Mouse (Mus musculus) forebrain, postnatal 0 days (tissue): ENCODE measurements around the gene Zp1. TPM values are rescaled to one million over a fixed set of nuclear protein-coding genes. Genes with fewer than 3 reads are reported as not detected.
A peak's percentile ranks its signal among the peaks of the same experiment; 100 is the strongest.

Experiments used
- ATAC-seq: fragments of 200-750 bp; cut with Nextera tagmentation; 2 replicates; pipeline ENCODE4 v1.8.0; 2017; ENCODE audit warnings: mild to moderate bottlenecking, moderate library complexity
- DNase-seq: peaks from one replicate; pipeline ENCODE4 v3.0.0-alpha.2; 2015
- H3K27ac ChIP-seq: fragments of 300-500 bp; sonication (generic); 2 replicates; pipeline ENCODE4 v1.5.1; 2014; ENCODE audit warnings: low read depth, mild to moderate bottlenecking, antibody characterized with exemption, low read length, moderate library complexity, mixed read lengths
- H3K27me3 ChIP-seq: fragments of 300-500 bp; sonication (generic); 2 replicates; pipeline ENCODE4 v1.6.1; 2014; ENCODE audit warnings: mild to moderate bottlenecking, low read length, mixed read lengths; ENCODE audit not compliant: insufficient read depth
- H3K36me3 ChIP-seq: fragments of 300-500 bp; sonication (generic); 2 replicates; pipeline ENCODE4 v1.6.1; 2014; ENCODE audit warnings: mild to moderate bottlenecking, moderate library complexity; ENCODE audit not compliant: insufficient read depth
- H3K4me1 ChIP-seq: fragments of 300-500 bp; sonication (generic); 2 replicates; pipeline ENCODE4 v1.6.1; 2014; ENCODE audit warnings: antibody characterized with exemption; ENCODE audit not compliant: insufficient read depth
- H3K4me2 ChIP-seq: fragments of 300-500 bp; sonication (generic); 2 replicates; pipeline ENCODE4 v1.6.1; 2014; ENCODE audit warnings: low read depth, mild to moderate bottlenecking, moderate library complexity
- H3K4me3 ChIP-seq: fragments of 300-500 bp; sonication (generic); 2 replicates; pipeline ENCODE4 v1.5.1; 2014; ENCODE audit warnings: low read depth, low read length, mixed read lengths
- H3K9ac ChIP-seq: fragments of 300-500 bp; sonication (generic); 2 replicates; pipeline ENCODE4 v1.6.1; 2014; ENCODE audit warnings: mild to moderate bottlenecking
- H3K9me3 ChIP-seq: fragments of 300-500 bp; sonication (generic); 2 replicates; pipeline ENCODE4 v1.6.1; 2016; ENCODE audit warnings: low read length
- CTCF ChIP-seq: sonication (generic); IDR thresholded peaks from 2 replicates; pipeline ENCODE4 v1.5.1; 2016; ENCODE audit warnings: antibody characterized with exemption, control low read depth, low read depth
- WGBS: fragments of 180-500 bp; shearing (Covaris S2); extraction: QIAGEN DNeasy Blood & Tissue Kit; methylation state at CpG from one replicate; pipeline ENCODE4 v1.1.7; 2014; 5-methylcytosine and 5-hydroxymethylcytosine counted together
- polyA plus RNA-seq: library from polyadenylated mRNA; unstranded; fragments of >200 nt; fragmentation: Nextera tagmentation; extraction: Ambion mirVana; gene quantifications from 2 replicates; pipeline ENCODE4 v1.2.1, GENCODE M21; 2015
- total RNA-seq: library from RNA; depleted of rRNA; stranded (reverse); fragments of >200 nt; gene quantifications from 2 replicates; pipeline ENCODE4 v1.2.3, GENCODE M21; 2014

The Zp1 gene
- total and polyA plus RNA-seq, 2 experiments from 2014 or later, result 0.10 to 0.68 TPM

DNA sequence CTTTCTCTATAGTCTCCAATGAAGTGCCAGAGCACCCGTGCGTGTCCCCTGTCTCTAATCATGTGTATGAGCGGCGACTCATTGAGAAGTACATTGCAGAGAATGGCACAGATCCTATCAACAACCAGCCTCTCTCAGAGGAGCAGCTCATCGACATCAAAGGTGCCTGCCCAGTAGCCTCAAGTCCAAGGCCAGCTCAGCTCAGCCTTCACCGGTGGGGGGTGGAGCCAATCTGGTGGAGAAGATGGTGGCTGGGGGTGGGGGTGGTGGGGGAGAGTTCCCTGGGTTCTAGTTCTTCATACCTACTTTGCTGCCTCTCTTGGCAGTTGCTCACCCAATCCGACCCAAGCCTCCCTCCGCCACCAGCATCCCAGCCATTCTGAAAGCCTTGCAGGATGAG is 22.9 kb downstream of the Zp1 start:
- H3K4me1 ChIP-seq, result peaks cover 12% of the 10 kb centered on the region
- no peak overlapping the region for H3K4me3 ChIP-seq
- H3K9me3 ChIP-seq, result no peaks in the 10 kb centered on the region
- peaks cover 51% of the 10 kb centered on the region for H3K36me3 ChIP-seq
- no peak overlapping the region for H3K4me2 ChIP-seq
- TF ChIP-seq CTCF, result no peak
- H3K27me3 ChIP-seq, result no peaks in the 10 kb centered on the region
- DNase-seq (no peak), ATAC-seq (no peak)
- H3K27ac ChIP-seq, result no peak overlapping the region
- 87% methylated on average over 8 of the region's 8 CpGs for WGBS
- no peak overlapping the region for H3K9ac ChIP-seq

DNA sequence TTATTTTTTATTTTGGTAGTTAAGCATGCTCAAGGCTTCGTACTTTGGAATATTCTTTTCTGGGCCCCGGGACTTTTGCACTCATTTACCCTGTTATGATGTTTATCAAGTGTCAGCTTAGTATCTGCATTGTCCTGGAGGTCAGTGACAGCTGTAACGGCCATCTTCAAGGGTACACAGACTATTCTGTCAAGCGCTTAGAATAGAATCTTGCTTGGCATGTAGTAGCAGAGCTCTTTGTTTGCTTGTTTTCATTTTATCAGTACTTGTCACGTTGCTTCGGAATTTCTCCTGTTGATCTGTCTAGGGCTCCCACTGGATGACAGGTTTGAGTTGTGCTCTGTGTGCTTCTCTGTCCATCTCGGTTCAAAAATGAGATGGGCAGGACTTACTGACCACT is 23.6 kb downstream of the Zp1 start:
- Histone ChIP-seq H3K4me3 (no peak overlapping the region; the same call in 1 of the 2 replicates), H3K27me3 (no peaks in the 10 kb centered on the region), H3K27ac (no peak overlapping the region), H3K4me2 (peak overlapping the region; percentile 79), H3K4me1 (peaks cover 12% of the 10 kb centered on the region), H3K36me3 (peaks cover 44% of the 10 kb centered on the region), H3K9me3 (no peaks in the 10 kb centered on the region), H3K9ac (peak overlapping the region; percentile 91; the same call in 1 of the 2 replicates)
- 82% methylated on average over 7 of the region's 7 CpGs for WGBS
- DNase-seq, result no peak
- no peak for ATAC-seq
- no peak for TF ChIP-seq CTCF

DNA sequence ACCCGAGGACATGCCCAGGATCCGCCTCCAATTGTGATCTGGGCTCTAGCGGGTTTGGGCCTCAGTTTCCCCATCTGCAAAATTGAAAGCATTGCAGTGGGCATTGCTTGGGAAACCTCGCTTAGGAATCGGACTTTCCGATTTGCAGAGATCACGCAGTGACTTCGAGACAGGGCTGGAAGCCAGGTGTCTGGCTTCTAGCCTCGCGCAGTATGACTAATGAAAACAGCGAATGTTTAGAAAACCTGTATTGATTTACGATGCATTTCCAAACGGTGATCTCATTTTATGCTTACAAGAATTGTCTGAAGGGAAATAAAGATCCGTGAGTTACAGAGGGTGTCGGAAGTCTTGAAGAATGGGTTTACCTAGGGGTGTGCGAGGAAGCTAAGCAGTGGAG is 24.7 kb downstream of the Zp1 start:
- Histone ChIP-seq H3K4me2 (peak overlapping the region; percentile 79), H3K4me3 (peak overlapping the region; percentile 86), H3K27ac (peak overlapping the region; percentile 94), H3K9me3 (no peaks in the 10 kb centered on the region), H3K4me1 (peaks cover 12% of the 10 kb centered on the region), H3K27me3 (no peaks in the 10 kb centered on the region), H3K9ac (peak overlapping the region; percentile 91), H3K36me3 (peaks cover 34% of the 10 kb centered on the region)
- ATAC-seq (no peak), DNase-seq (peak; percentile 35)
- 1% methylated on average over 16 of the region's 16 CpGs for WGBS
- no peak for TF ChIP-seq CTCF

DNA sequence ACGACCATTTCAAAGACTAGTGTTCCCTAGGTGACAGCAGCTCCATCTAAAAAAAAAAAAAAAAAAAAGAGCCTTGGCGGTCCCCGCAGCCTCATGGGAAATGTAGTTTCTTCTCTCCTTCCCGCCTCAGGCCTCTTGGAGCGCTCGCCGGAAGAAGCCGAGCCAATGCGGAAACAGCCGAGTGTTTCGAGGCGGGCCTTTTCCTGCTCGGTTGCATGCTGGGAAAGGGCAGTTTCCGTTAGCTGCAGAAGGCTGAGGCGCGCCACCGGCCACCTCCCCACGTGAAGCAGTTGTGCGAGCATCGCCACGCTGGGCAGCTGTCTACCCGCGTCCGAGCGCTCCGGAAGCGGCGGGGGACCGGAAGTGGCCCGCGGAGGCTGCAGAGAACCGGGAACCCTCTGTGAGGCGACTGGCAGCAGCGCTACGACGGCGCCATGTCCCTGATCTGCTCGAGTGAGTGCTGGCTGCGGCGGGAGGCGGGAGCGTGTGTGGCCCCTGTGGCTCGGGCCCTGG is 25.4 kb downstream of the Zp1 start, which contains the start of gene Prpf19:
TSS of gene Prpf19 (plus strand) at position 216 of the 513 bp plus-strand sequence.
- Histone ChIP-seq H3K4me3 (peak within 1 kb of the TSS; percentile 86), H3K4me2 (peak within 1 kb of the TSS; percentile 79), H3K36me3 (peaks cover 27% of the 10 kb centered on the region), H3K9me3 (no peaks in the 10 kb centered on the region), H3K4me1 (peaks cover 12% of the 10 kb centered on the region), H3K27ac (peak within 1 kb of the TSS; percentile 94), H3K27me3 (no peaks in the 10 kb centered on the region), H3K9ac (peak within 1 kb of the TSS; percentile 91)
- TF ChIP-seq CTCF, result peak; percentile 44
- WGBS, result under 1% methylated on average over 43 of the region's 43 CpGs
- DNase-seq (peak; percentile 98), ATAC-seq (peak; percentile 98)

DNA sequence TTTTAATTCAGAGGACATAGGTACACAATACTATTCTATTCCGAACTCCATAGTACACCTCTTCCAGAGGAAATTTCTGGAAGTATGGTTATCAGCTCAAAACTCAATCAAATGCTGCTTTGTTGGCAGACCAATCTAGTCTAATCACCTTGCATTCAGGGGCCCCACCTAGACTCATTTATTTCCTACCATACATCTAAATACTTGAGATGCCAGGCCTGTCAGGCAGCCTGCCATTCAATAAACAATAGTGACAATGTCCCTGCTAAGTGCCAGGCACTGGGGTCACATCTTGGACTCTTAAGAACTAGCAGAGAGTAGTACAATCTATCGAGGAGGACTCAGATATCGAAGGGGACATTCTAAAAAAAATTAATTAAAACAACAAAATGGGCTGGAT is 28.2 kb downstream of the Zp1 start:
- Histone ChIP-seq H3K4me1 (peaks cover 12% of the 10 kb centered on the region), H3K4me2 (no peak overlapping the region), H3K27me3 (no peaks in the 10 kb centered on the region), H3K27ac (no peak overlapping the region), H3K4me3 (no peak overlapping the region), H3K9me3 (no peaks in the 10 kb centered on the region), H3K36me3 (no peaks in the 10 kb centered on the region), H3K9ac (no peak overlapping the region)
- no peak for TF ChIP-seq CTCF
- 84% methylated on average over 3 of the region's 3 CpGs for WGBS
- DNase-seq (no peak), ATAC-seq (no peak)

DNA sequence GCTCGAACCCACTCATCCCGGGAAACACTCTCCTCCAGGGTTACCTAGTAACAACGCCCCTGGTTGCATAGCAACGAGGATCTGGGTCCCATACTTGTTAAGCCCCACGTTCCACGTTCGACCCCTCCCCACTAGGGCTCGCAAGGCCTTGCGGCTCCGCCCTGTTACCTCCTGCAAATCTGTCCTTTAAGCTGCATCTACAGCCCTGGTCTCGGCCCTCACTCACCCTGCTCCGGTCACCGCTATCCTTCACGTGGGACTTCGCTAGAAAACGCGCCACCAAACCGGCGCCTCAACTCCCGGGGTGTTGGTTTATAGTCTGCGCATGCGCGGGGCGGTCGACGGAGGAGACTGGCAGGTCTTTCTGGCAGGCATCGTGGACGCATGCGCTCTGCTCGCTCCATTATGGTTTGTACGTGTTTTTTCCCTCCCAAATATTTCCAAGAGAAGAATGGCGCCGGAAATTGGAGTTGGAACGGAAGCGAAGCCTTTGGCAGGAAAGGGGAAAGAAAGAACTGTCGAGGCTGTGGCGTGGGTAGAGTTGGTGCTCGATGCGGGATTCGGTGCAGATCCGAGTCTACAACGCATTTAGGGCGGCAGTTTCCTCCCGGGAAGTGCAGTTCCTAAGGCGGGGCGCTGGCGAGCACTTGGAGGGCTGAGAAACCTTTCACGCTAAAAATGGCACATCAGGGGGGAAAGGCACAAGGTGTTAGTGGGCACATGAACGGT is 38.8 kb downstream of the Zp1 start, which contains the start of gene Tmem109:
TSS of gene Tmem109 (minus strand) at position 576 of the 729 bp plus-strand sequence.
- Histone ChIP-seq H3K27me3 (no peaks in the 10 kb centered on the region), H3K4me3 (peak within 1 kb of the TSS; percentile 67), H3K4me2 (peak within 1 kb of the TSS; percentile 88), H3K27ac (peak within 1 kb of the TSS; percentile 99), H3K9ac (peak within 1 kb of the TSS; percentile 78), H3K9me3 (no peaks in the 10 kb centered on the region), H3K36me3 (no peaks in the 10 kb centered on the region), H3K4me1 (peaks cover 18% of the 10 kb centered on the region)
- WGBS, result 1% methylated on average over 49 of the region's 49 CpGs
- peak; percentile 94 for ATAC-seq
- TF ChIP-seq CTCF, result peak; percentile 68
- DNase-seq, result peak; percentile 99

DNA sequence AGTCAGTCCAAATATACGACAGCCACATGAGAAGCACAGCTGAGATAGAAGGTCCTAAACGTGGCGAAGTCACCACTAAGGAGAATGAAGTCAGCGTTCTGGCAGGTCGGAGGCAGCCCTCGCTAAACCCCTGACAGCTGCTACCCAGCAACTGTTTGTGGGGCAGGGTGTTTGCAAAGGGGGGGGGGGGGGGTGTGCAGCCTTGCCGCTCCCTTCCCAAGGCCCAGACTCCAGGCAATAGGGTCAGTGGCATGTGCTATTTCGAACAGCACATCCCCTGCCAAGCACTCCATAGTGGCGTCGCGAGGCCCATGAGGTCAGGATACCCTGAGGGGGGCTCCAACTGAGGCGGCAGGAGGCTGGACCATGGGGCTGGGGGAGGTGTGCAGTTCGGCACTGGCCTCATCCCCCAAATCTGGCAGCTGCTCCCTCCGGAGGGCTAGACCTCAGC is 39.4 kb downstream of the Zp1 start:
- H3K27me3 ChIP-seq, result no peaks in the 10 kb centered on the region
- ATAC-seq (no peak), DNase-seq (no peak)
- peak overlapping the region; percentile 67 for H3K4me3 ChIP-seq
- no peak for TF ChIP-seq CTCF
- peak overlapping the region; percentile 78 for H3K9ac ChIP-seq
- H3K9me3 ChIP-seq, result no peaks in the 10 kb centered on the region
- WGBS, result 0% methylated on average over 14 of the region's 14 CpGs
- no peaks in the 10 kb centered on the region for H3K36me3 ChIP-seq
- H3K4me2 ChIP-seq, result peak overlapping the region; percentile 88
- peaks cover 18% of the 10 kb centered on the region for H3K4me1 ChIP-seq
- H3K27ac ChIP-seq, result peak overlapping the region; percentile 99
